Mouse (Mus musculus): ENCODE measurements around the gene Dcst2.

DNA sequence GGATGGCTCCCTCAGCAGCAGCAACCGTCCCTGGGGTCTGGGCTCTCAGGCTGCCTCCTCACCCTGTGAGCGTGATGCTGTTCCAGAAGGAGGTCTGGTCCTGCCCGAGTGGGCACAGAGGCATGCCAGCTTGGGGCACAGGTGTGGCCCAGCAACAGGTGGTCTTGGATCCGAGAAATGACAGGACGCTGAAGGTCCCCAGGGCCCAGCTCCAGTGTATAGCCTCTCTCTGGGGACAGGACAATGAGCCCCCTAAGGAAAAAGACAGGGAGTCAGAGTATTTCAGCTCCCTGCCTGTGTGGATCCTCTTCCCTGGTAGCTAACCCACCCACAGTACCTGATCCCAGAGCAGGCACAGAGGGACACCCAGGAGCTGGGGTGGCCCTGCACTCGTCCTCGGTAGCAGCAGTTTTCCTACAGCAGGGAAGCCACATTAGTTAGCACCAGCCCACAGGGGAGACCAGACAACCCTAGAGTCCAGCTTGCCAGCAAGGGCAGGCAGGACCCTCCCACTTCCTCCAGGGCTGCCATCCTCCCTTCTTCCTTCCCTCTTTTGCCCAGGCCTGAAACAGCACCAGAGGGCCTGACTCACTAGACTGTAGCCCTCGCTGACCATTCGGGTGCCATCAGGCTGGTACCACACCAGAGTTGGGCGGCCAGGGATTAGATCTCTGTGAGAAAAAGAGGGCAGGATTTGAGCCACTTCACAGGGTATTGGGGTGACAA, 14.8 kb upstream of the Dcst2 start:
- TF ChIP-seq POLR2A (IDR thresholded peaks at IDR 0.05; ENCODE audit: low read depth, low read length) (no peak), CTCF (IDR thresholded peaks at IDR 0.05; ENCODE audit: borderline replicate concordance, insufficient read depth, low read length) (no peak)
